Mouse (Mus musculus): ENCODE results near the gene Prps1. TPM values are rescaled to one million over a fixed set of nuclear protein-coding genes. Genes with fewer than 3 reads are reported as not detected.

Gene Prps1
- polyA plus RNA-seq, 1 experiment from 2014 or later: 18.3 TPM

GRCm38 (mm10) chrX:140510696-140511429 lies 54.5 kb downstream of the Prps1 start:
- ATAC-seq (ENCODE audit: low FRiP score, low TSS enrichment) (peak; percentile 94), DNase-seq (ENCODE audit: low spot score) (peak; percentile 86)
- Histone ChIP-seq H3K9me3 (ENCODE audit: control insufficient read depth, low read length) (no peaks in the 10 kb centered on the region), H3K4me2 (replicated peaks; ENCODE audit: low read depth) (peak overlapping the region; percentile 38), H3K4me3 (ENCODE audit: low read depth, low read length) (no peak overlapping the region), H3K4me1 (replicated peaks; ENCODE audit: control insufficient read depth, insufficient read depth) (no peaks in the 10 kb centered on the region), H3K9ac (ENCODE audit: low read length) (no peak overlapping the region), H3K36me3 (ENCODE audit: control insufficient read depth, insufficient read depth, low read length) (no peaks in the 10 kb centered on the region), H3K27me3 (ENCODE audit: control insufficient read depth, insufficient read depth, low read length) (no peaks in the 10 kb centered on the region), H3K27ac (replicated peaks) (peak overlapping the region; percentile 81)
- 34% methylated on average over 24 of the region's 24 CpGs for WGBS
- TF ChIP-seq EP300 (optimal IDR thresholded peaks at IDR 0.05): no peak

DNA sequence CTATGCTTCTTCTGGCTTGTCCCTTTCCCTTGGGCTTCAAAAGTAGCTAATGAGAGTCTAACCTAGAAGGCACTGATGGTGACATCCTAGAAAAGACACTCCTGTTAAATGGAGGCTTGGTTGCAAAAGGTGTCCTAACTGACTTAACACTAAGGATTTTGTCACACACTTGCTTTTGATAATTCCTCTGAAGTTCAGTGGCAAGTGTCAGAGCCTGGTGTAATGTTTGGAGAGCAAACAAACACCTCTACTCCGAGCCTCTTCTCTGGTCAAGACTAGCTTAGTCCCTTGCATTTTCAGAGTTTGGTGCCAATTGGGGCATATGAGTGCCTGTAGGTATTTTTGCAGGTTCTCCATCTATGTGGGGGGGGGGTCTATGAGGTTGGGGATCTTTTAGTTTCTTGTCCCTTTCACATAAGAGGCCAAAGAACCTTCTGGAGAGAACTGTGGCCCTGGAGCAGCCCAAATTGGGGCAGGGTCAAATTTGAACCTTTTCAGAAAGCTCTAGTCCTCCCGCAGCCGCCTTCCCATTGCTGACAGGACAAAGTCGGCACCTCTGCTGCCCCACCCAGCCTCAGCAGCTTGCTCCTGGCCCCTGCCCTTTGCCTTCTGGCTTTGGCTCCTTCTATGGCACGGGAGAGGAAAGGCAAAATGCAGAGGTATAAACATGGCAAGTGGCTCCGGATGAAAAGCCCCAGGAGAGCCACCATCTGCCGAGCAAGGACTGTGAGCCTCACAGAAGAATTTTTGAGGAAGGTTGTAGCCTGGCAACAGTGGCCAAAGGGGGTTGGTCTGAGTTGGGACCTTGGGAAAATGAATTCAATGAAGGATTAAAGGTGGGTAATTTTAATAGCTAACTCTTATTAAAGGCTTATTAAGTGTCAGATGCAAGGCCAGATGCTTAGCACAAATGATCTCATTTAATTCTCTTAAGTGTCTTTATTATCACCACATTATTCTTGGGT lies 55.6 kb downstream of the Prps1 start:
- no peak overlapping the region for H3K4me3 ChIP-seq (ENCODE audit: low read depth, low read length)
- peak overlapping the region; percentile 81 for H3K27ac ChIP-seq (replicated peaks)
- WGBS: 40% methylated on average over 7 of the region's 7 CpGs
- H3K27me3 ChIP-seq (ENCODE audit: control insufficient read depth, insufficient read depth, low read length): no peaks in the 10 kb centered on the region
- no peaks in the 10 kb centered on the region for H3K9me3 ChIP-seq (ENCODE audit: control insufficient read depth, low read length)
- H3K4me1 ChIP-seq (replicated peaks; ENCODE audit: control insufficient read depth, insufficient read depth): no peaks in the 10 kb centered on the region
- no peak overlapping the region; the same call in 1 of the 2 replicates for H3K4me2 ChIP-seq (replicated peaks; ENCODE audit: low read depth)
- no peak for TF ChIP-seq EP300 (optimal IDR thresholded peaks at IDR 0.05)
- H3K36me3 ChIP-seq (ENCODE audit: control insufficient read depth, insufficient read depth, low read length): no peaks in the 10 kb centered on the region
- DNase-seq (ENCODE audit: low spot score) (no peak), ATAC-seq (ENCODE audit: low FRiP score, low TSS enrichment) (no peak)
- no peak overlapping the region for H3K9ac ChIP-seq (ENCODE audit: low read length)

DNA sequence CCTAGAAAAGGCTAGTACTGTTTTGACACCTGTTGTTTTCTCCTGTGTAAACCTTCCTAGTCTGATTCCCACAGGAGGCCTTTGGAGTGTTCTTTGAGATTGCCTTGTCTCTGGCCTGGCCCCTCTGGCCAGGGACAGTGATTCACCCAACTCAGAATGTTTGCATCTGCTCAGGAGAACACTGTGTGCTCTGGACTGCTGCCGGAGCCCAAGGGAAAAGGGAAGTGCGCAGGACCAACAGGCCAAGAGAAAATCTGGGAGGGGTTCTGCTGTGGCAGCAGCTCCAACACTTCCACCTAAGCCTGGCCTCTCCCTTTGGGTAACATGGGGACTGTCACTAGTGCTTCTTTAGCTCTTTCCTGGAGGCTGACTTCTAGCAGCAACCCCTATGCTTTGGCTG lies 57.0 kb downstream of the Prps1 start:
- H3K4me1 ChIP-seq (replicated peaks; ENCODE audit: control insufficient read depth, insufficient read depth): no peaks in the 10 kb centered on the region
- no peaks in the 10 kb centered on the region for H3K9me3 ChIP-seq (ENCODE audit: control insufficient read depth, low read length)
- H3K9ac ChIP-seq (ENCODE audit: low read length): no peak overlapping the region
- 64% methylated on average over 2 of the region's 2 CpGs for WGBS
- DNase-seq (ENCODE audit: low spot score) (no peak), ATAC-seq (ENCODE audit: low FRiP score, low TSS enrichment) (0 out of 2 replicates have a peak, but pooled peaks have one; percentile 10)
- H3K27ac ChIP-seq (replicated peaks): no peak overlapping the region
- no peak overlapping the region for H3K4me2 ChIP-seq (replicated peaks; ENCODE audit: low read depth)
- H3K4me3 ChIP-seq (ENCODE audit: low read depth, low read length): no peak overlapping the region
- H3K36me3 ChIP-seq (ENCODE audit: control insufficient read depth, insufficient read depth, low read length): no peaks in the 10 kb centered on the region
- no peaks in the 10 kb centered on the region for H3K27me3 ChIP-seq (ENCODE audit: control insufficient read depth, insufficient read depth, low read length)
- TF ChIP-seq EP300 (optimal IDR thresholded peaks at IDR 0.05) (no peak), CTCF (IDR thresholded peaks at IDR 0.05; ENCODE audit: low read depth) (no peak)

DNA sequence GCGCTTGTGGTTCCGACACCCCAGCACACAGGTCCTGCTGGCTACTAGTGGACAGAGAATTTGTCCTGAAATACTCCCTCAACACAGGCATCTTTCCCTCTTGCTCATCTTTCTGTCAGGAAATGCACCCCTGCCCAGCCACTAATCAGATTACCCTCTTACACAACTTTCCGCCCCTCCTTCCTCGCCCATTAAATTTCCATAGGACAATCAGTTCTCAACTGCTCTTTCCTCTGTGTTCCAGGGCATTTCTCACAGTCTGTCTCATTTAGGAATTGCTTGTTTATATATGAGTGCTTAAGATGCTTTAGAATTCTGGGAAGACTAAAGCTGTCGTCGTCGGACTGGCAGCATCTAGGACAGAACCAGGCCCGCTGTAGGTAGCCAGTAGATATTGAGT lies 61.9 kb downstream of the Prps1 start:
- H3K9me3 ChIP-seq (ENCODE audit: control insufficient read depth, low read length): no peaks in the 10 kb centered on the region
- no peaks in the 10 kb centered on the region for H3K27me3 ChIP-seq (ENCODE audit: control insufficient read depth, insufficient read depth, low read length)
- 74% methylated on average over 8 of the region's 8 CpGs for WGBS
- H3K9ac ChIP-seq (ENCODE audit: low read length): no peak overlapping the region
- TF ChIP-seq CTCF (IDR thresholded peaks at IDR 0.05; ENCODE audit: low read depth) (no peak), EP300 (optimal IDR thresholded peaks at IDR 0.05) (no peak)
- DNase-seq (ENCODE audit: low spot score) (no peak), ATAC-seq (ENCODE audit: low FRiP score, low TSS enrichment) (no peak)
- H3K4me1 ChIP-seq (replicated peaks; ENCODE audit: control insufficient read depth, insufficient read depth): no peaks in the 10 kb centered on the region
- H3K4me3 ChIP-seq (ENCODE audit: low read depth, low read length): no peak overlapping the region
- H3K4me2 ChIP-seq (replicated peaks; ENCODE audit: low read depth): no peak overlapping the region
- no peaks in the 10 kb centered on the region for H3K36me3 ChIP-seq (ENCODE audit: control insufficient read depth, insufficient read depth, low read length)
- no peak overlapping the region for H3K27ac ChIP-seq (replicated peaks)

DNA sequence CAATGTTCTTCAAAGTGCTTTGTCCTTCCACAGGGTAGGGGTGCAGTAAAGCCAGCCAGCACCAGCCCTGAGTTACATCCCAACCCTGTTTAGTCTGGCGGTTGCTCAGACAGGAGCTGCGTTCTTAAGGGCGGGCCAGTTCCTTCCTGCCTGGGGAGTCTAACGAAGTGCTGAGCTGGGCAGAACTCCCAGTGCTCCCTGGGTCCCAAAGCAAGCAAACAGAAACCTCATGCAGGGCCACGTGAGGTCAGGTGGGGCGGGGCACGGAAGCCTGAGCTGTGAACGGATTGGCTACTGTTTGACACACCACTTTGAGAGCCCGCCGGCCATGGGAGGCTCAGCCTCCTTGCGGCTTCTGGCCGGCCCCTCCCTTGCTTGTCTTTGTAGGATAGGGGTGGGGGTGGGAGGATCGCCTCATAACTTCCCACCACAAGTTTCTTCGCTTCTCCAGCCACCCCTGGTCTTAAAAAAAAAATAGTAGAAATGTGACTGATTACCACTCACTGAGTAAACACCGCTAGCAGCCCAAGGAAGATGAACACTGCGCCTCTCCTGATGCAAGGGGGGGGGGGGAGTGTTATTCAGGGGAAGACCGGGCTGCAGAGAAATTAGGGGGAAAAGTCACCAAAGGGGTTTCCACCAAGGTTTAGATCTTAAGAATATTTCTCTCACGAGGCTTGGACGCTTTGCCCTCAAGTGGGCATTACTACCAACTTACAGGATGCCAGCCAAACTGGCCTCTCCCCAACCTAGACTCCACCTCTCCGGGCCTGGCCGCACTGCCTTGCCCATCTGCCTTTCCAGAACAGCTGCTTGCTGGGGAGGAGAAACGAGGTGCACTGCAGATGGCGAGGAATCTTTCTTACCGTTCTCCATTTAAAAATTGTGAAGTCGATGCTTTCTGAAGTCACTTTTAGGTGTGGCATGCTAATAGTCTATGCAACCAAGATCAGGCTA lies 64.0 kb downstream of the Prps1 start:
- Histone ChIP-seq H3K4me2 (replicated peaks; ENCODE audit: low read depth) (peak overlapping the region; percentile 35; the same call in 1 of the 2 replicates), H3K27ac (replicated peaks) (peak overlapping the region; percentile 67), H3K9ac (ENCODE audit: low read length) (no peak overlapping the region), H3K4me3 (ENCODE audit: low read depth, low read length) (no peak overlapping the region), H3K27me3 (ENCODE audit: control insufficient read depth, insufficient read depth, low read length) (no peaks in the 10 kb centered on the region), H3K36me3 (ENCODE audit: control insufficient read depth, insufficient read depth, low read length) (no peaks in the 10 kb centered on the region), H3K9me3 (ENCODE audit: control insufficient read depth, low read length) (no peaks in the 10 kb centered on the region), H3K4me1 (replicated peaks; ENCODE audit: control insufficient read depth, insufficient read depth) (no peaks in the 10 kb centered on the region)
- TF ChIP-seq CTCF (IDR thresholded peaks at IDR 0.05; ENCODE audit: low read depth) (no peak), EP300 (optimal IDR thresholded peaks at IDR 0.05) (peak; percentile 82)
- ATAC-seq (ENCODE audit: low FRiP score, low TSS enrichment) (peak; percentile 97), DNase-seq (ENCODE audit: low spot score) (peak; percentile 93)
- 15% methylated on average over 22 of the region's 25 CpGs for WGBS
